Mouse (Mus musculus): ENCODE results near the gene Il1rl1. TPM values are rescaled to one million over a fixed set of nuclear protein-coding genes. Genes with fewer than 3 reads are reported as not detected.

The Il1rl1 gene
- polyA plus RNA-seq, 1 experiment from 2014 or later, result 0.05 TPM

- Histone ChIP-seq H3K4me3 (no peak overlapping the region), H3K9me3 (no peaks in the 10 kb centered on the region), H3K4me1 (no peaks in the 10 kb centered on the region), H3K27ac (replicated peaks) (no peak overlapping the region), H3K27me3 (replicated peaks; ENCODE audit: low read depth, poor library complexity, severe bottlenecking) (no peaks in the 10 kb centered on the region), H3K36me3 (replicated peaks) (no peaks in the 10 kb centered on the region)
- DNase-seq (ENCODE audit: low spot score), result no peak
- 90% methylated on average over 11 of the region's 11 CpGs for WGBS
Measured at GRCm38 (mm10) chr1:40501546-40502398, 72.4 kb downstream of the Il1rl1 start.

GRCm38 (mm10) chr1:40504548-40504947, 75.2 kb downstream of the Il1rl1 start:
- no peaks in the 10 kb centered on the region for H3K36me3 ChIP-seq (replicated peaks)
- no peaks in the 10 kb centered on the region for H3K27me3 ChIP-seq (replicated peaks; ENCODE audit: low read depth, poor library complexity, severe bottlenecking)
- no peaks in the 10 kb centered on the region for H3K9me3 ChIP-seq
- no peak overlapping the region for H3K27ac ChIP-seq (replicated peaks)
- no peak overlapping the region for H3K4me3 ChIP-seq
- no peak for DNase-seq (ENCODE audit: low spot score)
- no peaks in the 10 kb centered on the region for H3K4me1 ChIP-seq
- 84% methylated on average over 5 of the region's 5 CpGs for WGBS

Other genes starting within 250 kb of the Il1rl1 start
- 0.45 and 0.62 TPM in 2 replicates for gene Il1r1, start 204.5 kb upstream of the Il1rl1 start, polyA plus RNA-seq (2016; fragmentation: Nextera tagmentation; extraction: Ambion mirVana)
- gene Il1rl2, start 105.0 kb upstream of the Il1rl1 start, polyA plus RNA-seq (2016; fragmentation: Nextera tagmentation; extraction: Ambion mirVana), result 1.8 and 2.1 TPM in 2 replicates
- gene Il18r1, start 36.0 kb downstream of the Il1rl1 start, polyA plus RNA-seq (2016; fragmentation: Nextera tagmentation; extraction: Ambion mirVana), result not detected in 2 replicates
- 0.11 and 0.20 TPM in 2 replicates for gene Il18rap, start 85.8 kb downstream of the Il1rl1 start, polyA plus RNA-seq (2016; fragmentation: Nextera tagmentation; extraction: Ambion mirVana)
- not detected in 2 replicates for gene Slc9a4, start 150.5 kb downstream of the Il1rl1 start, polyA plus RNA-seq (2016; fragmentation: Nextera tagmentation; extraction: Ambion mirVana)

All from embryonic facial prominence, embryonic 10.5 days (tissue).